Mouse (Mus musculus) neural tube, embryonic 14.5 days (tissue): Measurements from ENCODE around the gene Grk1. TPM values are rescaled to one million over a fixed set of nuclear protein-coding genes. Genes with fewer than 3 reads are reported as not detected.

Experiments used
- polyA plus RNA-seq: library from polyadenylated mRNA; unstranded; fragments of >200 nt; fragmentation: Nextera tagmentation; extraction: Ambion mirVana; gene quantifications from 2 replicates; pipeline ENCODE4 v1.2.1, GENCODE M21; 2014

The Grk1 gene
- polyA plus RNA-seq, 1 experiment from 2014 or later = not detected

Other genes starting within 250 kb of the Grk1 start
- gene Lamp1, start 245.9 kb upstream of the Grk1 start, polyA plus RNA-seq = 288 and 319 TPM in 2 replicates
- 14.9 and 17.3 TPM in 2 replicates for gene Grtp1, start 204.5 kb upstream of the Grk1 start, polyA plus RNA-seq
- 0.64 and 1.0 TPM in 2 replicates for gene Adprhl1, start 150.9 kb upstream of the Grk1 start, polyA plus RNA-seq
- 36.8 and 39.5 TPM in 2 replicates for gene Dcun1d2, start 117.0 kb upstream of the Grk1 start, polyA plus RNA-seq
- 47.8 and 56.3 TPM in 2 replicates for gene Tmco3, start 116.9 kb upstream of the Grk1 start, polyA plus RNA-seq
- gene Tfdp1, start 66.3 kb upstream of the Grk1 start, polyA plus RNA-seq = 93.0 and 103 TPM in 2 replicates
- gene Atp4b, start 8.3 kb upstream of the Grk1 start, polyA plus RNA-seq = not detected in 2 replicates
- 1.2 and 1.5 TPM in 2 replicates for gene Tmem255b, start 30.1 kb downstream of the Grk1 start, polyA plus RNA-seq
- gene Gas6, start 89.4 kb downstream of the Grk1 start, polyA plus RNA-seq = 26.6 and 33.4 TPM in 2 replicates
- not detected in 2 replicates for gene 1700029H14Rik, start 157.4 kb downstream of the Grk1 start, polyA plus RNA-seq